Mouse (Mus musculus): ENCODE measurements at regions not wholly inside any gene's neighbourhood (a gene's known extent, or its start where the extent isn't known, plus 50 kb on each side); places are given as distances from the start of the nearest gene placed in this dataset.
"Not testable (repeated sequence)": the region's sequence is repeated elsewhere in the genome, so short reads cannot be mapped to it uniquely, and the experiment has no call there.

- Histone ChIP-seq H3K9me3 (replicated peaks) (no peaks in the 10 kb centered on the region), H3K4me1 (peaks cover 10% of the 10 kb centered on the region; the same call in 1 of the 2 replicates), H3K27ac (replicated peaks) (no peak overlapping the region), H3K27me3 (no peaks in the 10 kb centered on the region), H3K4me2 (replicated peaks) (no peak overlapping the region), H3K9ac (no peak overlapping the region), H3K36me3 (no peaks in the 10 kb centered on the region), H3K4me3 (replicated peaks) (no peak overlapping the region)
- 14% methylated on average over 8 of the region's 8 CpGs for WGBS
- peak; percentile 80 for ATAC-seq (ENCODE audit: insufficient number of reproducible peaks, low FRiP score, low TSS enrichment, low read depth)
Observed at GRCm38 (mm10) chr7:73250593-73250992, 124.7 kb upstream of the Rgma start.

GRCm38 (mm10) chr7:73251187-73251740 lies 124.0 kb upstream of the Rgma start:
- H3K4me2 ChIP-seq (replicated peaks) = no peak overlapping the region
- 57% methylated on average over 6 of the region's 6 CpGs for WGBS
- ATAC-seq (ENCODE audit: insufficient number of reproducible peaks, low FRiP score, low TSS enrichment, low read depth) = no peak
- H3K9me3 ChIP-seq (replicated peaks) = no peaks in the 10 kb centered on the region
- peaks cover 10% of the 10 kb centered on the region; the same call in 1 of the 2 replicates for H3K4me1 ChIP-seq
- no peak overlapping the region for H3K9ac ChIP-seq
- H3K27me3 ChIP-seq = no peaks in the 10 kb centered on the region
- no peak overlapping the region for H3K4me3 ChIP-seq (replicated peaks)
- no peak overlapping the region for H3K27ac ChIP-seq (replicated peaks)
- H3K36me3 ChIP-seq = no peaks in the 10 kb centered on the region

GRCm38 (mm10) chr7:73254972-73255371 lies 120.3 kb upstream of the Rgma start:
- H3K4me2 ChIP-seq (replicated peaks); ATAC-seq (ENCODE audit: insufficient number of reproducible peaks, low FRiP score, low TSS enrichment, low read depth); H3K36me3 ChIP-seq; H3K27me3 ChIP-seq; H3K9ac ChIP-seq; H3K4me3 ChIP-seq (replicated peaks); H3K9me3 ChIP-seq (replicated peaks); H3K27ac ChIP-seq (replicated peaks); H3K4me1 ChIP-seq: not testable (repeated sequence)
- whole genome bisulfite sequencing = 84% methylated on average over 7 of the region's 7 CpGs

- Histone ChIP-seq H3K9ac (no peak overlapping the region), H3K4me2 (replicated peaks) (no peak overlapping the region), H3K36me3 (no peaks in the 10 kb centered on the region), H3K9me3 (replicated peaks) (no peaks in the 10 kb centered on the region), H3K27me3 (no peaks in the 10 kb centered on the region), H3K27ac (replicated peaks) (no peak overlapping the region), H3K4me3 (replicated peaks) (no peak overlapping the region), H3K4me1 (peaks cover 8% of the 10 kb centered on the region; the same call in 1 of the 2 replicates)
- ATAC-seq (ENCODE audit: insufficient number of reproducible peaks, low FRiP score, low TSS enrichment, low read depth) = no peak
- WGBS = 76% methylated on average over 4 of the region's 4 CpGs
Observed at GRCm38 (mm10) chr7:73260140-73260539, 115.2 kb upstream of the Rgma start.

GRCm38 (mm10) chr7:73261750-73262149 lies 113.6 kb upstream of the Rgma start:
- Histone ChIP-seq H3K27me3 (no peaks in the 10 kb centered on the region), H3K4me2 (replicated peaks) (no peak overlapping the region), H3K27ac (replicated peaks) (no peak overlapping the region), H3K4me3 (replicated peaks) (no peak overlapping the region), H3K36me3 (no peaks in the 10 kb centered on the region), H3K9me3 (replicated peaks) (no peaks in the 10 kb centered on the region), H3K9ac (no peak overlapping the region), H3K4me1 (peaks cover 8% of the 10 kb centered on the region; the same call in 1 of the 2 replicates)
- ATAC-seq (ENCODE audit: insufficient number of reproducible peaks, low FRiP score, low TSS enrichment, low read depth) = 0 out of 2 replicates have a peak, but pooled peaks have one; percentile 15
- 38% methylated on average over 5 of the region's 5 CpGs for WGBS

GRCm38 (mm10) chr7:73262526-73262925 lies 112.8 kb upstream of the Rgma start:
- no peak overlapping the region for H3K4me2 ChIP-seq (replicated peaks)
- no peak overlapping the region for H3K27ac ChIP-seq (replicated peaks)
- H3K9me3 ChIP-seq (replicated peaks) = no peaks in the 10 kb centered on the region
- peaks cover 8% of the 10 kb centered on the region; the same call in 1 of the 2 replicates for H3K4me1 ChIP-seq
- ATAC-seq (ENCODE audit: insufficient number of reproducible peaks, low FRiP score, low TSS enrichment, low read depth) = no peak
- 26% methylated on average over 3 of the region's 3 CpGs for WGBS
- no peaks in the 10 kb centered on the region for H3K27me3 ChIP-seq
- no peak overlapping the region for H3K9ac ChIP-seq
- H3K4me3 ChIP-seq (replicated peaks) = no peak overlapping the region
- no peaks in the 10 kb centered on the region for H3K36me3 ChIP-seq

GRCm38 (mm10) chr7:73269626-73270025 lies 105.7 kb upstream of the Rgma start:
- ATAC-seq (ENCODE audit: insufficient number of reproducible peaks, low FRiP score, low TSS enrichment, low read depth) = no peak
- H3K27ac ChIP-seq (replicated peaks) = no peak overlapping the region
- H3K27me3 ChIP-seq = no peaks in the 10 kb centered on the region
- H3K9ac ChIP-seq = no peak overlapping the region
- peaks cover 4% of the 10 kb centered on the region; the same call in 1 of the 2 replicates for H3K4me1 ChIP-seq
- no peaks in the 10 kb centered on the region for H3K9me3 ChIP-seq (replicated peaks)
- no peak overlapping the region for H3K4me3 ChIP-seq (replicated peaks)
- 67% methylated on average over 3 of the region's 3 CpGs for WGBS
- no peaks in the 10 kb centered on the region for H3K36me3 ChIP-seq
- no peak overlapping the region for H3K4me2 ChIP-seq (replicated peaks)

GRCm38 (mm10) chr7:73272787-73273186 lies 102.5 kb upstream of the Rgma start:
- no peak for ATAC-seq (ENCODE audit: insufficient number of reproducible peaks, low FRiP score, low TSS enrichment, low read depth)
- Histone ChIP-seq H3K4me1 (peaks cover 4% of the 10 kb centered on the region; the same call in 1 of the 2 replicates), H3K9me3 (replicated peaks) (no peaks in the 10 kb centered on the region), H3K4me2 (replicated peaks) (no peak overlapping the region), H3K4me3 (replicated peaks) (no peak overlapping the region), H3K36me3 (no peaks in the 10 kb centered on the region), H3K27ac (replicated peaks) (no peak overlapping the region), H3K9ac (no peak overlapping the region), H3K27me3 (no peaks in the 10 kb centered on the region)
- 49% methylated on average over 1 of the region's 1 CpGs for WGBS

GRCm38 (mm10) chr7:73275814-73276271 lies 99.5 kb upstream of the Rgma start:
- H3K4me3 ChIP-seq (replicated peaks) = no peak overlapping the region
- no peaks in the 10 kb centered on the region for H3K36me3 ChIP-seq
- no peak overlapping the region for H3K27ac ChIP-seq (replicated peaks)
- no peak for ATAC-seq (ENCODE audit: insufficient number of reproducible peaks, low FRiP score, low TSS enrichment, low read depth)
- no peaks in the 10 kb centered on the region for H3K27me3 ChIP-seq
- no peak overlapping the region for H3K9ac ChIP-seq
- no peak overlapping the region for H3K4me2 ChIP-seq (replicated peaks)
- WGBS = 76% methylated on average over 9 of the region's 9 CpGs
- H3K4me1 ChIP-seq = peaks cover 4% of the 10 kb centered on the region; the same call in 1 of the 2 replicates
- no peaks in the 10 kb centered on the region for H3K9me3 ChIP-seq (replicated peaks)

- no peaks in the 10 kb centered on the region for H3K27me3 ChIP-seq
- no peak overlapping the region for H3K4me2 ChIP-seq (replicated peaks)
- H3K9me3 ChIP-seq (replicated peaks) = no peaks in the 10 kb centered on the region
- ATAC-seq (ENCODE audit: insufficient number of reproducible peaks, low FRiP score, low TSS enrichment, low read depth) = no peak
- no peak overlapping the region for H3K27ac ChIP-seq (replicated peaks)
- H3K4me3 ChIP-seq (replicated peaks) = no peak overlapping the region
- H3K4me1 ChIP-seq = no peaks in the 10 kb centered on the region
- 78% methylated on average over 6 of the region's 6 CpGs for WGBS
- no peak overlapping the region for H3K9ac ChIP-seq
- no peaks in the 10 kb centered on the region for H3K36me3 ChIP-seq
Observed at GRCm38 (mm10) chr7:73278616-73279015, 96.7 kb upstream of the Rgma start.

- 69% methylated on average over 4 of the region's 4 CpGs for WGBS
- Histone ChIP-seq H3K27ac (replicated peaks) (no peak overlapping the region), H3K9ac (no peak overlapping the region), H3K36me3 (no peaks in the 10 kb centered on the region), H3K27me3 (no peaks in the 10 kb centered on the region), H3K4me3 (replicated peaks) (no peak overlapping the region), H3K4me1 (no peaks in the 10 kb centered on the region), H3K9me3 (replicated peaks) (no peaks in the 10 kb centered on the region), H3K4me2 (replicated peaks) (no peak overlapping the region)
- ATAC-seq (ENCODE audit: insufficient number of reproducible peaks, low FRiP score, low TSS enrichment, low read depth) = no peak
Observed at GRCm38 (mm10) chr7:73279936-73280445, 95.3 kb upstream of the Rgma start.

- no peaks in the 10 kb centered on the region for H3K4me1 ChIP-seq
- no peaks in the 10 kb centered on the region for H3K27me3 ChIP-seq
- H3K4me2 ChIP-seq (replicated peaks) = no peak overlapping the region
- H3K9ac ChIP-seq = no peak overlapping the region
- H3K27ac ChIP-seq (replicated peaks) = no peak overlapping the region
- no peaks in the 10 kb centered on the region for H3K36me3 ChIP-seq
- no peaks in the 10 kb centered on the region for H3K9me3 ChIP-seq (replicated peaks)
- no peak overlapping the region for H3K4me3 ChIP-seq (replicated peaks)
- WGBS = 80% methylated on average over 5 of the region's 5 CpGs
- no peak for ATAC-seq (ENCODE audit: insufficient number of reproducible peaks, low FRiP score, low TSS enrichment, low read depth)
Observed at GRCm38 (mm10) chr7:73286244-73286643, 89.1 kb upstream of the Rgma start.

All from embryonic facial prominence, embryonic 15.5 days (tissue).